Mouse (Mus musculus) 3T3-L1 (cell line): ENCODE results near the gene Olfr699.
"Not testable (repeated sequence)": the region's sequence is repeated elsewhere in the genome, so short reads cannot be mapped to it uniquely, and the experiment has no call there.

Experiments used
- DNase-seq: peaks from one replicate; pipeline ENCODE4 v3.0.0-alpha.2; 2015; ENCODE audit warnings: low read depth, low spot score

Gene Olfr699

GRCm38 (mm10) chr7:106793098-106793497, at the start of gene Olfr699:
TSS of gene Olfr699 (minus strand) at chr7:106793198.
- no peak for DNase-seq

DNA sequence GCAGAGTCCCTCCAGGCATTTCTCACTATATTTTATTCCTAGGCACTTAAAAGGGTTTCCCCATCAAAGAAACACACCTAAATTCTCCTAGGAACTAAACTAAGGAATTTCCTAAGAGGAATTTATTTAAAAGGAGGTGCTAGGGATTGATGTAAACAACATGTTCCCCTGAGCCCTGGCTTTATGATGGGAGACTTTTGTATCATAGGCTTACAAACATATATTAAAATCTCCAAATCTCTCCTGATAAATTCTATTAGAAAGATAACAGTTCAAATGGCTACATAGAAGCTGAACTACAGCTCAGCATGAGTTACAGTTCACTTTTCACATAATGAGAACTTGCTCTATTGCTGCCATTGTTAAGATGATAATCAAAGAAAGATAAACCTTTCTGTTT, 40.8 kb upstream of the Olfr699 start, which contains the start of gene Olfr702:
Olfr702 (minus strand) TSS at position 101 of the 400 bp plus-strand sequence.
- DNase-seq: no peak

DNA sequence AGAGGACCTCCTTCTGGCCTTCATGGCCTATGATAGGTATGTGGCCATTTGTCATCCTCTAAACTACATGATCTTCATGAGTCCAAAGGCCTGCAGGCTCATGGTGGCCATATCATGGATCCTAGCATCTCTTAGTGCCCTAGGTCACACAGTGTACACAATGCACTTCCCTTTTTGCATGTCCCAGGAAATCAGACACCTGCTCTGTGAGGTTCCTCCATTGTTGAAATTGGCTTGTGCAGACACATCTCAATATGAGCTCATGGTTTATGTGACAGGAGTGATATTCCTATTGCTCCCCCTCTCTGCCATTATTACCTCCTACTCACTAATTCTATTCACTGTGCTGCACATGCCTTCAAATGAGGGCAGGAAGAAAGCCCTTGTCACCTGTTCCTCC, 25.4 kb upstream of the Olfr699 start:
- no peak for DNase-seq

- peak; percentile 20 for DNase-seq
Observed at GRCm38 (mm10) chr7:106815775-106816174, 22.8 kb upstream of the Olfr699 start.

- no peak for DNase-seq
Observed at GRCm38 (mm10) chr7:106813829-106814228, 20.8 kb upstream of the Olfr699 start, which contains the start of gene Olfr701. TSS of gene Olfr701 (plus strand) at chr7:106814129.

- no peak for DNase-seq
Observed at GRCm38 (mm10) chr7:106808734-106809133, 15.7 kb upstream of the Olfr699 start, which contains the start of gene Olfr700. TSS of gene Olfr700 (minus strand) at chr7:106808834.

- no peak for DNase-seq
Observed at GRCm38 (mm10) chr7:106788330-106788729, 4.7 kb downstream of the Olfr699 start.

DNA sequence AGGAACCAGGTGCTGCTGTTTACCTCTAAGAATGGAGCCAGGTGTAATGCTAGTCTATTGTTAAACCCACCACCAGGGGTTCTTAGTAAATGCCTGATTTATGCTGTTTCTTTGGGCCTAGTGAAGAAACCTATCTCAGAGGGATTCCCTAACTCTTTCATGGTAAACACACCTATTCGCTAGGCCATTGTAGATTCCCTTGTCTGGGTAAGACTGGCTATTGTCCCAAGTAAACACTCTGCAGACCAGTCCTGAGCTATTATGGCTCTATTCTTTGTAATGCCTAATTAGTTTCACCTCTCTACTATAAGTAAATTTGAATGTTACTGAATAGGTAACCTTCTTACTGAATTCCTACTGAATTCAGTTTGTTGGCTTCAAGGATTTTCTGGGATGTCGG, 32.0 kb downstream of the Olfr699 start:
- DNase-seq: not testable (repeated sequence)

DNA sequence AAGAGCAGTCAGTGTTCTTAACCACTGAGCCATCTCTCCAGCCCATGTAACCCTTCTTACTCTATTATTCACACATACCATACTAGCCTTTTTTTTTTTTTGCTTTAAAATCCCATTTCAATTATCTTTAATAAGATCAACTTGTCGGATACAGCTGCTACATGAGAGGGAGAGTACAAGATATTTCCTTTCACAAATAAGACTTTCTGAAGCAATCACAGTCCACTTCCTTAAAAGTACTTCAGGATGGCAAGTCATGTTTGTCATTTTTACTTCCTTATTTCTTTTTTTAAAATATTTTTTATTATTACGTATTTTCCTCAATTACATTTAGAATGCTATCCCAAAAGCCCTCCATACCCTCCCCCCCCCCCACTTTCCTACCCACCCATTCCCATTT, 34.2 kb downstream of the Olfr699 start:
- no peak for DNase-seq

GRCm38 (mm10) chr7:106755297-106755696, 37.7 kb downstream of the Olfr699 start, which contains the start of gene Olfr698:
TSS of gene Olfr698 (minus strand) at chr7:106755397.
- DNase-seq: no peak

DNA sequence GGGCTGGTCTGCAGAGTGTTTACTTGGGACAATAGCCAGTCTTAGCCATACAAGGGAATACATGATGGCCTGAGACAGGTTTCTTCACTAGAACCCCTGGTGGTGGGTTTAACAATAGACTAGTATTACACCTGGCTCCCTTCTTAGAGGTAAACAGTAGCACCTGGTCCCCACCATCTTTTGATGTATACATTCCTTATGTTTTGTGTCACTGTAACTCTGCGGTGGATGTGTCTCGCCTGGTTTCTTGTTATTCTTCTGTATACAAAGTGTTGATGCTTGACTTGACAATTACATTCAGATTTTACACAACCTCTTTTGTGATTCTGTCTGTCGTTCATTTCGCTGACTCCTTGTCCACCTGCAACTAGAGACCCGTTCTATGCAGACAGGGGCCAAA, 47.2 kb downstream of the Olfr699 start:
- DNase-seq: no peak

- DNase-seq: no peak
Observed at GRCm38 (mm10) chr7:106742343-106742742, 50.7 kb downstream of the Olfr699 start, which contains the start of gene Olfr697. TSS of gene Olfr697 (minus strand) at chr7:106742443.
